Mouse (Mus musculus): ENCODE results near the gene Add1.

Add1 gene

GRCm38 (mm10) chr5:34573268-34574221 lies at the start of gene Add1:
Gene Add1 (plus strand): TSS chr5:34573664.
- peak; percentile 96 to 97 for DNase-seq

GRCm38 (mm10) chr5:34523958-34524485 lies 49.4 kb upstream of the Add1 start:
- DNase-seq, result no peak

- no peak for DNase-seq
These were observed 49.0 kb upstream of the Add1 start for GRCm38 (mm10) chr5:34524511-34524910.

- peak; percentile 76 to 87 for DNase-seq
These were observed 47.6 kb upstream of the Add1 start, which contains the start of gene Sh3bp2 for GRCm38 (mm10) chr5:34525663-34526476. Gene Sh3bp2 (plus strand): TSS chr5:34525838.

- DNase-seq, result no peak
These were observed 47.0 kb upstream of the Add1 start for GRCm38 (mm10) chr5:34526477-34526775.

GRCm38 (mm10) chr5:34527352-34527751 lies 46.1 kb upstream of the Add1 start:
- DNase-seq, result no peak

- DNase-seq, result no peak
These were observed 44.7 kb upstream of the Add1 start for GRCm38 (mm10) chr5:34528724-34529123.

- no peak for DNase-seq
These were observed 43.3 kb upstream of the Add1 start for GRCm38 (mm10) chr5:34530116-34530515.

GRCm38 (mm10) chr5:34530687-34531086 lies 42.8 kb upstream of the Add1 start:
- DNase-seq, result no peak

GRCm38 (mm10) chr5:34533066-34533465 lies 40.4 kb upstream of the Add1 start:
- DNase-seq, result no peak

GRCm38 (mm10) chr5:34533820-34534219 lies 39.6 kb upstream of the Add1 start:
- no peak for DNase-seq

GRCm38 (mm10) chr5:34534776-34535581 lies 38.5 kb upstream of the Add1 start:
- no peak for DNase-seq

- no peak for DNase-seq
These were observed 37.6 kb upstream of the Add1 start for GRCm38 (mm10) chr5:34535831-34536230.

GRCm38 (mm10) chr5:34538079-34538478 lies 35.4 kb upstream of the Add1 start:
- no peak for DNase-seq

GRCm38 (mm10) chr5:34538527-34538926 lies 34.9 kb upstream of the Add1 start:
- no peak for DNase-seq

GRCm38 (mm10) chr5:34539121-34539520 lies 34.3 kb upstream of the Add1 start:
- no peak for DNase-seq

- DNase-seq, result no peak
These were observed 31.3 kb upstream of the Add1 start for GRCm38 (mm10) chr5:34542166-34542565.

- no peak for DNase-seq
These were observed 30.4 kb upstream of the Add1 start for GRCm38 (mm10) chr5:34543114-34543513.

- peak in 1 of 2 experiments; percentile 10 for DNase-seq
These were observed 26.1 kb upstream of the Add1 start for GRCm38 (mm10) chr5:34547410-34547809.

- DNase-seq, result no peak
These were observed 24.4 kb upstream of the Add1 start for GRCm38 (mm10) chr5:34549135-34549482.

- DNase-seq, result peak; percentile 26 to 47
These were observed 23.8 kb upstream of the Add1 start for GRCm38 (mm10) chr5:34549483-34550221.

GRCm38 (mm10) chr5:34550251-34550650 lies 23.2 kb upstream of the Add1 start:
- no peak for DNase-seq
